In the genomic region with DNA sequence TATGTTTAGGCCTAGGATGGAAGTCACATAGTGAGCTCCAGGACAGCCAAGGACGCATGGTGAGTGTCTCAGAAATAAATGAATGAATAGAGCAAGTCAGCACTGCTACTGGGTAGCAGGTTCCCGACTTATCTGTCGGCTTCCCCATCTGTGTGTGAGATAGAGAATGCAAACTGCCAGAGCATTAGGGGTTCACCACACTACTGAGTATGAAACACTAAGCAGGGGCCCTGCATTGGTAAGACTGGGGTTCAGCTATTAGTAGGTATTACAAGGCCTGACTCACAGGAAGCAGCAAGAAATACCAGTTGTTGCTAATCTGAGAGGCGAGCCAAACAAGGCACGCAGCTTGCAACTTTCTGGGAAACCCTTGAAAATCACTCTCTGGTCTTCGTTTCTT, we compare ENCODE assay signal across 26 mouse cellular contexts. TPM values are rescaled to one million over a fixed set of nuclear protein-coding genes. Genes with fewer than 3 reads are reported as not detected.
DNase-seq lines count a peak whose midpoint lies in the region; TF ChIP-seq lines count a peak whose summit lies in the region.
"Had no signal": no experiment of that assay in that cellular context is flagged by ENCODE, and none has a peak within 500 bp of the region (broad histone marks: within the 10 kb centered on the region; RNA-seq: fewer than 3 reads in every experiment).

No protein-coding gene starts in this region.

- DNase-seq in gastrocnemius, adult 2 months = no peak
- no peak for DNase-seq in gastrocnemius, adult 8-10 months (ENCODE audit: low spot score in 2 of 2)
- peak; percentile 66 for DNase-seq in NIH3T3 (ENCODE audit: low read depth)
- no peak for DNase-seq in cerebellum, adult 9-11 months
- DNase-seq in frontal cortex, postnatal 10 days (ENCODE audit: low spot score in 2 of 2) = no peak
- no peak for DNase-seq in heart, adult 8-10 months (ENCODE audit: low spot score)
- DNase-seq: adrenal gland, adult 2 months; adrenal gland, postnatal 25 days; cerebellum, adult 11 months; cerebellum, adult 8-10 months; gastrocnemius, postnatal 25 days; heart, postnatal 10 days; heart, postnatal 4 days; kidney, adult 11 months had no signal

- H3K36me3 ChIP-seq in macrophage (ENCODE audit: inconsistent target) = no peaks in the 10 kb centered on the region
- H3K36me3 ChIP-seq: embryonic facial prominence, embryonic 10.5 days; forebrain, embryonic 15.5 days; heart, embryonic 10.5 days; hindbrain, embryonic 13.5 days had no signal

- H3K79me2 ChIP-seq in macrophage (ENCODE audit: inconsistent target) = peaks cover 6% of the 10 kb centered on the region; the same call in 1 of the 2 replicates

- no peak overlapping the region for H3K4me3 ChIP-seq in gastrocnemius, adult 2 months
- no peak overlapping the region for H3K4me3 ChIP-seq in macrophage (ENCODE audit: inconsistent target)
- H3K4me3 ChIP-seq: embryonic facial prominence, embryonic 10.5 days; forebrain, embryonic 15.5 days; heart, embryonic 10.5 days; hindbrain, embryonic 13.5 days had no signal

- intact Hi-C loops in gastrocnemius, adult 2 months (cut with DNase I) = no loop called here

- H3K27ac ChIP-seq in gastrocnemius, adult 2 months = peak overlapping the region; percentile 61
- H3K27ac ChIP-seq in macrophage = peak overlapping the region; percentile 34
- H3K27ac ChIP-seq: embryonic facial prominence, embryonic 10.5 days; forebrain, embryonic 15.5 days; heart, embryonic 10.5 days; hindbrain, embryonic 13.5 days; hindbrain, postnatal 0 days had no signal

- TF ChIP-seq CTCF in gastrocnemius, adult 2 months (IDR thresholded peaks at IDR 0.05) = no peak

- WGBS in macrophage (ENCODE audit: missing documents) = 41% methylated on average over 6 of the region's 6 CpGs

RNA-seq across cellular contexts. Expression of a gene that starts 4.2 kb away (rescaled TPM):
- not detected for total RNA-seq in gastrocnemius, adult 2 months (2021)
- not detected for total RNA-seq in gastrocnemius, adult 8-10 months (2022)
- 100 to 1,000 TPM in 7 of 26 experiments, 10 to 100 TPM in 8, 1 to 10 TPM in 7, not detected in 4; 1.5 to 279 (median 15.6) TPM for total RNA-seq in macrophage (2018; cell fraction: chromatin; rRNA removed)
- 100 to 1,000 TPM in 2 of 26 experiments, 10 to 100 TPM in 9, 1 to 10 TPM in 13, under 1 TPM in 2; 0.60 to 133 (median 8.8) TPM for total RNA-seq in macrophage (2018; cell fraction: cytosol; rRNA removed)
- total RNA-seq in macrophage (2018; cell fraction: nucleus; rRNA removed) = 100 to 1,000 TPM in 6 of 26 experiments, 10 to 100 TPM in 12, 1 to 10 TPM in 8; 2.2 to 494 (median 26.4) TPM
- 1.1 to 2.6 TPM (median 1.2 TPM) in 3 replicates for polyA plus RNA-seq in macrophage (2018)
- total RNA-seq in heart, adult 8-10 months (2022) = not detected
- total RNA-seq: adrenal gland, adult 2 months; adrenal gland, postnatal 25 days; gastrocnemius, postnatal 25 days; heart, postnatal 10 days; heart, postnatal 4 days had no signal
- polyA plus RNA-seq: brain, embryonic 14.5 days; C2C12; embryonic facial prominence, embryonic 10.5 days; embryonic facial prominence, embryonic 14.5 days; forebrain, embryonic 11.5 days; forebrain, embryonic 15.5 days; heart, embryonic 10.5 days; heart, embryonic 14.5 days; hindbrain, embryonic 13.5 days; hindbrain, postnatal 0 days; intestine, embryonic 14.5 days had no signal

RNA-seq across cellular contexts. Expression of a gene that starts 13.3 kb away (rescaled TPM):
- total RNA-seq in gastrocnemius, adult 2 months (2021) = 10 to 100 TPM in 1 of 2 experiments, 1 to 10 TPM in 1; 9.1 to 13.4 TPM
- total RNA-seq in gastrocnemius, adult 8-10 months (2022) = 10 to 100 TPM in 3 of 4 experiments, 1 to 10 TPM in 1; 9.0 to 14.7 (median 12.6) TPM
- total RNA-seq in macrophage (2018; cell fraction: chromatin; rRNA removed) = 1,000 to 10,000 TPM in 5 of 26 experiments, 100 to 1,000 TPM in 21; 398 to 3,038 (median 601) TPM
- 100 to 1,000 TPM; 117 to 211 (median 152) TPM for total RNA-seq in macrophage (2018; cell fraction: cytosol; rRNA removed)
- total RNA-seq in macrophage (2018; cell fraction: nucleus; rRNA removed) = 1,000 to 10,000 TPM in 3 of 26 experiments, 100 to 1,000 TPM in 23; 244 to 1,983 (median 383) TPM
- polyA plus RNA-seq in macrophage (2018) = 81.0 to 165 TPM (median 104 TPM) in 3 replicates
- 10 to 100 TPM; 12.9 to 15.6 (median 14.1) TPM for total RNA-seq in heart, adult 8-10 months (2022)

RNA-seq across cellular contexts. Expression of a gene that starts 14.2 kb away (rescaled TPM):
- under 1 TPM; 0.38 to 0.78 TPM for total RNA-seq in gastrocnemius, adult 2 months (2021)
- under 1 TPM; 0.15 to 0.94 (median 0.29) TPM for total RNA-seq in gastrocnemius, adult 8-10 months (2022)
- total RNA-seq in macrophage (2018; cell fraction: chromatin; rRNA removed) = 100 to 1,000 TPM in 25 of 26 experiments, 10 to 100 TPM in 1; 91.4 to 389 (median 168) TPM
- total RNA-seq in macrophage (2018; cell fraction: cytosol; rRNA removed) = 100 to 1,000 TPM in 2 of 26 experiments, 10 to 100 TPM in 24; 48.9 to 110 (median 75.0) TPM
- 100 to 1,000 TPM; 123 to 332 (median 182) TPM for total RNA-seq in macrophage (2018; cell fraction: nucleus; rRNA removed)
- polyA plus RNA-seq in macrophage (2018) = 51.3 to 183 TPM (median 99.8 TPM) in 3 replicates
- 1 to 10 TPM in 2 of 4 experiments, under 1 TPM in 2; 0.44 to 1.9 (median 0.75) TPM for total RNA-seq in heart, adult 8-10 months (2022)

RNA-seq across cellular contexts. Expression of a gene that starts 31.7 kb away (rescaled TPM):
- 10 to 100 TPM in 1 of 2 experiments, 1 to 10 TPM in 1; 8.8 to 10.9 TPM for total RNA-seq in gastrocnemius, adult 2 months (2021)
- 1 to 10 TPM; 3.5 to 6.7 (median 4.7) TPM for total RNA-seq in gastrocnemius, adult 8-10 months (2022)
- 100 to 1,000 TPM in 11 of 26 experiments, 10 to 100 TPM in 13, 1 to 10 TPM in 2; 8.5 to 342 (median 89.7) TPM for total RNA-seq in macrophage (2018; cell fraction: chromatin; rRNA removed)
- total RNA-seq in macrophage (2018; cell fraction: cytosol; rRNA removed) = 100 to 1,000 TPM in 17 of 26 experiments, 10 to 100 TPM in 9; 24.9 to 591 (median 243) TPM
- 100 to 1,000 TPM in 18 of 26 experiments, 10 to 100 TPM in 8; 22.1 to 699 (median 165) TPM for total RNA-seq in macrophage (2018; cell fraction: nucleus; rRNA removed)
- 14.9 to 47.0 TPM (median 32.4 TPM) in 3 replicates for polyA plus RNA-seq in macrophage (2018)
- total RNA-seq in heart, adult 8-10 months (2022) = 1 to 10 TPM; 3.5 to 5.3 (median 4.7) TPM

RNA-seq across cellular contexts. Expression of a gene that starts 32.7 kb away (rescaled TPM):
- total RNA-seq in gastrocnemius, adult 2 months (2021) = 100 to 1,000 TPM; 153 to 163 TPM
- total RNA-seq in gastrocnemius, adult 8-10 months (2022) = 100 to 1,000 TPM; 151 to 172 (median 160) TPM
- total RNA-seq in macrophage (2018; cell fraction: chromatin; rRNA removed) = 100 to 1,000 TPM in 8 of 26 experiments, 10 to 100 TPM in 18; 46.7 to 177 (median 87.6) TPM
- total RNA-seq in macrophage (2018; cell fraction: cytosol; rRNA removed) = 100 to 1,000 TPM; 120 to 188 (median 148) TPM
- 100 to 1,000 TPM in 20 of 26 experiments, 10 to 100 TPM in 6; 68.5 to 233 (median 125) TPM for total RNA-seq in macrophage (2018; cell fraction: nucleus; rRNA removed)
- polyA plus RNA-seq in macrophage (2018) = 124 to 206 TPM (median 173 TPM) in 3 replicates
- total RNA-seq in heart, adult 8-10 months (2022) = 100 to 1,000 TPM; 141 to 155 (median 143) TPM
